Mouse (Mus musculus): ENCODE data around the gene Hdac4. TPM values are rescaled to one million over a fixed set of nuclear protein-coding genes. Genes with fewer than 3 reads are reported as not detected.

Hdac4 gene
- 22.6 and 26.2 TPM in 2 replicates for polyA plus RNA-seq (2012; rRNA removed)

- DNase-seq = no peak
- no peak for TF ChIP-seq POLR2A (IDR thresholded peaks at IDR 0.05; ENCODE audit: borderline replicate concordance, extremely low read depth, low read depth, low read length)
- TF ChIP-seq CTCF (IDR thresholded peaks at IDR 0.05; ENCODE audit: insufficient read depth, low read length) = no peak
- Histone ChIP-seq H3K4me3 (replicated peaks; ENCODE audit: extremely low read depth, low read depth, low read length) (no peak within 1 kb of the TSS), H3K4me1 (ENCODE audit: control insufficient read depth, insufficient read depth, low read length) (no peaks in the 10 kb centered on the region)
- 53% methylated on average over 13 of the region's 13 CpGs for WGBS
Measured at GRCm38 (mm10) chr1:92195360-92196149, at the start of gene Hdac4. Gene Hdac4, minus strand, starts transcription at chr1:92195699.

- TF ChIP-seq CTCF (IDR thresholded peaks at IDR 0.05; ENCODE audit: insufficient read depth, low read length) (no peak), POLR2A (IDR thresholded peaks at IDR 0.05; ENCODE audit: borderline replicate concordance, extremely low read depth, low read depth, low read length) (no peak)
- H3K4me1 ChIP-seq (ENCODE audit: control insufficient read depth, insufficient read depth, low read length) = no peaks in the 10 kb centered on the region
- no peak for DNase-seq
- 86% methylated on average over 8 of the region's 8 CpGs for WGBS
- H3K4me3 ChIP-seq (replicated peaks; ENCODE audit: extremely low read depth, low read depth, low read length) = no peak overlapping the region
Measured at GRCm38 (mm10) chr1:92243549-92243948, 48.0 kb upstream of the Hdac4 start.

- TF ChIP-seq CTCF (IDR thresholded peaks at IDR 0.05; ENCODE audit: insufficient read depth, low read length) (no peak), POLR2A (IDR thresholded peaks at IDR 0.05; ENCODE audit: borderline replicate concordance, extremely low read depth, low read depth, low read length) (no peak)
- H3K4me3 ChIP-seq (replicated peaks; ENCODE audit: extremely low read depth, low read depth, low read length) = no peak overlapping the region
- DNase-seq = no peak
- 89% methylated on average over 4 of the region's 4 CpGs for WGBS
- no peaks in the 10 kb centered on the region for H3K4me1 ChIP-seq (ENCODE audit: control insufficient read depth, insufficient read depth, low read length)
Measured at GRCm38 (mm10) chr1:92240072-92240471, 44.6 kb upstream of the Hdac4 start.

GRCm38 (mm10) chr1:92235600-92235999, 40.1 kb upstream of the Hdac4 start:
- 78% methylated on average over 4 of the region's 4 CpGs for WGBS
- DNase-seq = no peak
- Histone ChIP-seq H3K4me1 (ENCODE audit: control insufficient read depth, insufficient read depth, low read length) (no peaks in the 10 kb centered on the region), H3K4me3 (replicated peaks; ENCODE audit: extremely low read depth, low read depth, low read length) (no peak overlapping the region)
- no peak for TF ChIP-seq CTCF (IDR thresholded peaks at IDR 0.05; ENCODE audit: insufficient read depth, low read length)
- TF ChIP-seq POLR2A (IDR thresholded peaks at IDR 0.05; ENCODE audit: borderline replicate concordance, extremely low read depth, low read depth, low read length) = no peak

- TF ChIP-seq CTCF (IDR thresholded peaks at IDR 0.05; ENCODE audit: insufficient read depth, low read length) (no peak), POLR2A (IDR thresholded peaks at IDR 0.05; ENCODE audit: borderline replicate concordance, extremely low read depth, low read depth, low read length) (no peak)
- WGBS = 57% methylated on average over 2 of the region's 2 CpGs
- DNase-seq = no peak
- no peak overlapping the region for H3K4me3 ChIP-seq (replicated peaks; ENCODE audit: extremely low read depth, low read depth, low read length)
- no peaks in the 10 kb centered on the region for H3K4me1 ChIP-seq (ENCODE audit: control insufficient read depth, insufficient read depth, low read length)
Measured at GRCm38 (mm10) chr1:92225297-92225696, 29.8 kb upstream of the Hdac4 start.

GRCm38 (mm10) chr1:92223956-92224891, 28.7 kb upstream of the Hdac4 start:
- no peak overlapping the region for H3K4me3 ChIP-seq (replicated peaks; ENCODE audit: extremely low read depth, low read depth, low read length)
- no peak for DNase-seq
- no peak for TF ChIP-seq CTCF (IDR thresholded peaks at IDR 0.05; ENCODE audit: insufficient read depth, low read length)
- no peak for TF ChIP-seq POLR2A (IDR thresholded peaks at IDR 0.05; ENCODE audit: borderline replicate concordance, extremely low read depth, low read depth, low read length)
- no peaks in the 10 kb centered on the region for H3K4me1 ChIP-seq (ENCODE audit: control insufficient read depth, insufficient read depth, low read length)
- WGBS = 63% methylated on average over 17 of the region's 17 CpGs

GRCm38 (mm10) chr1:92216710-92217109, 21.2 kb upstream of the Hdac4 start:
- WGBS = 65% methylated on average over 11 of the region's 11 CpGs
- DNase-seq = no peak
- peaks cover 7% of the 10 kb centered on the region for H3K4me1 ChIP-seq (ENCODE audit: control insufficient read depth, insufficient read depth, low read length)
- H3K4me3 ChIP-seq (replicated peaks; ENCODE audit: extremely low read depth, low read depth, low read length) = no peak overlapping the region
- TF ChIP-seq POLR2A (IDR thresholded peaks at IDR 0.05; ENCODE audit: borderline replicate concordance, extremely low read depth, low read depth, low read length) = no peak
- no peak for TF ChIP-seq CTCF (IDR thresholded peaks at IDR 0.05; ENCODE audit: insufficient read depth, low read length)

- 48% methylated on average over 11 of the region's 11 CpGs for WGBS
- Histone ChIP-seq H3K4me1 (ENCODE audit: control insufficient read depth, insufficient read depth, low read length) (peaks cover 7% of the 10 kb centered on the region), H3K4me3 (replicated peaks; ENCODE audit: extremely low read depth, low read depth, low read length) (no peak overlapping the region)
- DNase-seq = no peak
- no peak for TF ChIP-seq POLR2A (IDR thresholded peaks at IDR 0.05; ENCODE audit: borderline replicate concordance, extremely low read depth, low read depth, low read length)
- TF ChIP-seq CTCF (IDR thresholded peaks at IDR 0.05; ENCODE audit: insufficient read depth, low read length) = no peak
Measured at GRCm38 (mm10) chr1:92215996-92216630, 20.6 kb upstream of the Hdac4 start.

GRCm38 (mm10) chr1:92215131-92215638, 19.7 kb upstream of the Hdac4 start:
- peaks cover 7% of the 10 kb centered on the region for H3K4me1 ChIP-seq (ENCODE audit: control insufficient read depth, insufficient read depth, low read length)
- no peak overlapping the region for H3K4me3 ChIP-seq (replicated peaks; ENCODE audit: extremely low read depth, low read depth, low read length)
- no peak for DNase-seq
- WGBS = 68% methylated on average over 8 of the region's 8 CpGs
- TF ChIP-seq CTCF (IDR thresholded peaks at IDR 0.05; ENCODE audit: insufficient read depth, low read length) (no peak), POLR2A (IDR thresholded peaks at IDR 0.05; ENCODE audit: borderline replicate concordance, extremely low read depth, low read depth, low read length) (no peak)
